Comparison of ENCODE assay signal across 8 mouse cellular contexts in genomic region chr19:36409280-36409860, GRCm38 (mm10).
DNase-seq lines count a peak whose midpoint lies in the region; ATAC-seq and TF ChIP-seq lines count a peak whose summit lies in the region.

No protein-coding gene starts in this region.

- peaks cover 9% of the 10 kb centered on the region for H3K36me3 ChIP-seq in heart, embryonic 12.5 days
- H3K36me3 ChIP-seq in kidney, postnatal 0 days (ENCODE audit: insufficient read depth, low read length), result no peaks in the 10 kb centered on the region
- no peaks in the 10 kb centered on the region for H3K36me3 ChIP-seq in liver, embryonic 11.5 days (ENCODE audit: control insufficient read depth, insufficient read depth, low read length)
- no peaks in the 10 kb centered on the region for H3K36me3 ChIP-seq in stomach, embryonic 14.5 days (ENCODE audit: control insufficient read depth, insufficient read depth, low read length)

- peak overlapping the region; percentile 86 for H3K9ac ChIP-seq in heart, embryonic 12.5 days
- H3K9ac ChIP-seq in kidney, postnatal 0 days (ENCODE audit: low read depth, low read length), result peak overlapping the region; percentile 76
- H3K9ac ChIP-seq in liver, embryonic 11.5 days (ENCODE audit: low read depth, low read length), result peak overlapping the region; percentile 87
- H3K9ac ChIP-seq in stomach, embryonic 14.5 days (replicated peaks; ENCODE audit: low read depth, low read length), result peak overlapping the region; percentile 40; the same call in 1 of the 2 replicates

- H3K27ac ChIP-seq in heart, embryonic 12.5 days (ENCODE audit: poor library complexity, severe bottlenecking), result peak overlapping the region; percentile 79
- H3K27ac ChIP-seq in kidney, postnatal 0 days, result peak overlapping the region; percentile 69
- peak overlapping the region; percentile 77 for H3K27ac ChIP-seq in liver, embryonic 11.5 days (ENCODE audit: low read depth, low read length)
- no peak overlapping the region for H3K27ac ChIP-seq in stomach, embryonic 14.5 days (ENCODE audit: low read length)

- under 1% methylated on average over 45 of the region's 53 CpGs for WGBS in heart, embryonic 12.5 days
- WGBS in kidney, postnatal 0 days, result 2% methylated on average over 46 of the region's 53 CpGs
- WGBS in liver, embryonic 11.5 days, result under 1% methylated on average over 37 of the region's 53 CpGs
- 0% methylated on average over 37 of the region's 53 CpGs for WGBS in stomach, embryonic 14.5 days

- H3K4me2 ChIP-seq in heart, embryonic 12.5 days, result peak overlapping the region; percentile 75
- H3K4me2 ChIP-seq in kidney, postnatal 0 days (ENCODE audit: low read length), result peak overlapping the region; percentile 86
- H3K4me2 ChIP-seq in liver, embryonic 11.5 days, result peak overlapping the region; percentile 77
- H3K4me2 ChIP-seq in stomach, embryonic 14.5 days (replicated peaks; ENCODE audit: low read depth, low read length), result peak overlapping the region; percentile 78

- H3K4me1 ChIP-seq in heart, embryonic 12.5 days (replicated peaks), result peaks cover 23% of the 10 kb centered on the region
- no peaks in the 10 kb centered on the region for H3K4me1 ChIP-seq in kidney, postnatal 0 days (replicated peaks; ENCODE audit: insufficient read depth, low read length)
- peaks cover 17% of the 10 kb centered on the region for H3K4me1 ChIP-seq in liver, embryonic 11.5 days (replicated peaks; ENCODE audit: control insufficient read depth, insufficient read depth, low read length)
- peaks cover 3% of the 10 kb centered on the region; the same call in 1 of the 2 replicates for H3K4me1 ChIP-seq in stomach, embryonic 14.5 days (ENCODE audit: control insufficient read depth, insufficient read depth, low read length)

- ATAC-seq in erythroblast, adult 5-6 weeks (replicated peaks; ENCODE audit: low FRiP score, poor library complexity, severe bottlenecking), result peak; percentile 93
- ATAC-seq in heart, embryonic 12.5 days (ENCODE audit: insufficient number of reproducible peaks, low FRiP score), result peak; percentile 99
- ATAC-seq in kidney, postnatal 0 days (replicated peaks; ENCODE audit: low FRiP score, low read depth), result peak; percentile 98
- peak; percentile 99 for ATAC-seq in liver, embryonic 11.5 days (replicated peaks; ENCODE audit: low FRiP score)
- peak; percentile 99 for ATAC-seq in stomach, embryonic 14.5 days (ENCODE audit: insufficient number of reproducible peaks, insufficient read depth, low FRiP score, low read depth)

- DNase-seq in B cell, adult 2 months, result peak; percentile 99
- DNase-seq in brain, adult 2 months (ENCODE audit: low read depth, low spot score), result peak; percentile 92
- DNase-seq in kidney, postnatal 0 days (ENCODE audit: low spot score), result peak; percentile 92
- DNase-seq in liver, embryonic 11.5 days (ENCODE audit: low spot score), result peak; percentile 98
- peak; percentile 97 for DNase-seq in naive thymus-derived CD4-positive, alpha-beta T cell, adult 2 months (ENCODE audit: low read depth)

- no peaks in the 10 kb centered on the region for H3K27me3 ChIP-seq in heart, embryonic 12.5 days (replicated peaks)
- H3K27me3 ChIP-seq in kidney, postnatal 0 days (ENCODE audit: insufficient read depth, low read length), result no peaks in the 10 kb centered on the region
- H3K27me3 ChIP-seq in liver, embryonic 11.5 days (replicated peaks; ENCODE audit: control insufficient read depth, insufficient read depth, low read length), result no peaks in the 10 kb centered on the region; the same call in 1 of the 2 replicates
- H3K27me3 ChIP-seq in stomach, embryonic 14.5 days (ENCODE audit: control insufficient read depth, insufficient read depth, low read length), result peaks cover 6% of the 10 kb centered on the region; the same call in 1 of the 2 replicates

- TF ChIP-seq CTCF in kidney, postnatal 0 days (IDR thresholded peaks at IDR 0.05; ENCODE audit: low read depth), result no peak

- H3K9me3 ChIP-seq in heart, embryonic 12.5 days (replicated peaks), result no peaks in the 10 kb centered on the region
- H3K9me3 ChIP-seq in kidney, postnatal 0 days (replicated peaks; ENCODE audit: low read length), result no peaks in the 10 kb centered on the region
- H3K9me3 ChIP-seq in liver, embryonic 11.5 days (ENCODE audit: control insufficient read depth, low read length), result no peaks in the 10 kb centered on the region
- no peaks in the 10 kb centered on the region for H3K9me3 ChIP-seq in stomach, embryonic 14.5 days (ENCODE audit: control insufficient read depth, low read depth, low read length)

- peak overlapping the region; percentile 85 for H3K4me3 ChIP-seq in heart, embryonic 12.5 days
- peak overlapping the region; percentile 68 for H3K4me3 ChIP-seq in kidney, postnatal 0 days (replicated peaks; ENCODE audit: low read depth, low read length)
- H3K4me3 ChIP-seq in liver, embryonic 11.5 days (ENCODE audit: low read depth, low read length), result peak overlapping the region; percentile 84
- peak overlapping the region; percentile 60 for H3K4me3 ChIP-seq in stomach, embryonic 14.5 days (ENCODE audit: low read depth, low read length)
